Mouse (Mus musculus) kidney, adult 18-20 months (tissue): ENCODE measurements at regions not wholly inside any gene's neighbourhood (a gene's known extent, or its start where the extent isn't known, plus 50 kb on each side); places are given as distances from the start of the nearest gene placed in this dataset.

ENCODE experiments used
- DNase-seq: peaks from one replicate; pipeline ENCODE4 v3.0.0; 2021

- no peak for DNase-seq
Measured at GRCm38 (mm10) chr9:41479085-41479484, 317.6 kb upstream of the Ubash3b start.

DNA sequence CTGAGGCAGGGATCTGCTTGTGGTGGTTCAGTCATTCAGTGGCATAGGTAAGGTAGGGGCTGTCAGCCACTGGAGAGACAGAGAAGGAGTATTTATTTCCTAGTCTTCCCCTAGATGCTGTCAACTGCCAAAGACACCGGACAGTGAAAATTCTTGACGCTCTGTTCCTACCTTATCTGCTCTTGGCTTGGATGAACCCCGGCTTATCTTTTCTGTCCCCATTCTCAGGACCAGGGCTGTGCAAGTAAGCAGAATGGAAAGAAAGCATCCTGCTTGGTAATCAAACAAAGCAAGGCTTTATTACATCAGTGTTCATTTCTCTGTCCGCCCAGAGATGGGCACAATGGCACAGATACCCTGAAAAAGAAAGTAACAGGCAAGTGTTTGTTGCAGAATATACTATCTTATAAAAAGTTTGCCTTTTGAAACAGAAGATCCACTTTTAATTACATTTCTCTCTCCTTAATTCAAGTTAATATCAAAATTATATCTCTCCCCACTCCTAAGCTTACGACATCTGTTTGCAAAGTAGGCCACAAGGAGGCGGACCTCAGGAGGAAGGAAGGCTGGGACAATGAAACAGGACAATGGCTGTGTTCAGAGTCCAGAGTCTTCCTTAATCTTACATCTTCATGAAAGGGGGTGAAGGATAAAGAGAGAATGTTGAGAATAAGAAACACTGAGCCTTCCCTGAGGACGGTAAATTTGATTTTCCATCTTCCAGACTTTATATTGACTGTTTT is 316.8 kb upstream of the Ubash3b start:
- DNase-seq, result no peak

DNA sequence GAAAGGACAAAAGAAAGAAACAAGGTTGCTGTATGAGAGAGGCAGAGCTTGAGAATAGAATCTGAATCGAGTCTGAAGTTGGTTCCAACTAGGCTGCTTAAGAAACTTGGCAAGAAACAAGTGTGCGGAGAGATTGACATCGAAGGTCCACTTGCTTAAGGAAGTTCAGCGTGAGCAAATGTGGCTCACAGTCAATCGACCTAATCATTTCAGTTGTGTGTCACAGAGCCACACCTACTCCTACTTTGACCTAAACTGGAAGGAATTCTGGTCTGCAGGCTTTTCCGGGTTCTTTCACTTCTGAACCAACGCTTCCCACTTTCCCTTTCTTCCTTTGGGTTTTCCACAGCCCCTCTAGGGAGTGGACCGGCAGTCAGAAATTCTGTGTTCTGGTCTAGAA is 313.8 kb upstream of the Ubash3b start:
- DNase-seq, result no peak

- DNase-seq, result no peak
Measured at GRCm38 (mm10) chr9:41474945-41475297, 313.4 kb upstream of the Ubash3b start.

GRCm38 (mm10) chr9:41474244-41474944 is 312.9 kb upstream of the Ubash3b start:
- DNase-seq, result peak; percentile 80

DNA sequence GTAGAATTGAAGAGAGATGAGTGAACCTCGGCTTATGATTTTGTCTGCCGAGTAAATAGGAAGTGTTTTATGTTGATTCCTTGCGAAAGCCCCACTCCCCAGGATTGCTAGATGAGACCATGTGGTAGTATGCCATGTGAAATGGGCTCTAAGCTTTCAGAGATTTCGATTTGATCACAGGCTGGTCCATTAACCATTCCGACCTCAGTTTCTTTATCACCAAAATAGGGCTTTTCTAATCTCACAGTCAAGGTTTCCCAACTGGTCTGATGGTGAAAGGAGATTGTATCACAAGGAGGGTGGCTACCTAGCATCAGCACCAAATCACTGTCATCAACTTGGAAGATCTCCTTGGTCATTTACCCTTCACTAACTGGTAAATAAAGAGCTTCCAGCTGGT is 312.0 kb upstream of the Ubash3b start:
- DNase-seq, result no peak

- no peak for DNase-seq
Measured at GRCm38 (mm10) chr9:41471345-41471744, 309.8 kb upstream of the Ubash3b start.

DNA sequence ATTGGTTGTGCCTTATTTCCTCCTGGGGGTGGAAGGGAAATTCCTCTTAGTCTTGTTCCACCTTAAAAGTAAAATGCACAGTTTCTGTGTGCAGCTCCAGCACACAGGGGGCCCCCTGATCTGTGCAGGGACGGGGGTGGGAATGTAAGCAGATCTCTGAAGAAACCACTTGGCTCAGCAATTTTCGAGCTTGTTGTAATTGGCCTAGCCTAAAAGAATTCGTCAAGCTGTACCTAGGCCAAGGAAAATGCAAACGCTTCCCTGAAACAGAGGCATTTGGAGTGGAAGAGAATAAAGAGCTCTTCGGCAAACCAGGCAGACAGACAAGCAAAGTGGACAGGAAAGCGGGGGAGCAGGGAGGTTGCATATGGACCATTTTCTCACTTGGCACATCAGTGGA is 308.5 kb upstream of the Ubash3b start:
- DNase-seq, result no peak

DNA sequence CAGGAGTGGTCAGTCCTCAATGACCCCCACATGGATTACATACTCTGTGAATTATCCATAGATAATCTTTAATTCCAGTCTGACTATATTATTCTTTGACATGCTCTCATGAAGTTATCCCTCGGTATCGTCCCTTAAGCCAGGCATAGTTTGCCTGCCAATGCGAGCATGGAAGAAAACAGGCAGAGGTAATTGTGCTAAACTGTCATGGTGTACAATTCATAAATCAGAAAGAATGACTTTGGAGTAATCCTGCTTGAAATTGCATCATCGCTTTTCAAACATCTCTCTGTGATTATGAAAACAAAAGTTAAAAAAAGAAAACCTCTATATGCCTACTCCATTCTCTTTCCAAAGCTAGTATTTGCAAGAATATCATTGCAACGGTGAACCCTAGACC is 307.9 kb upstream of the Ubash3b start:
- no peak for DNase-seq

GRCm38 (mm10) chr9:41464057-41464685 is 302.7 kb upstream of the Ubash3b start:
- DNase-seq, result no peak

GRCm38 (mm10) chr9:41461742-41462141 is 300.2 kb upstream of the Ubash3b start:
- DNase-seq, result peak; percentile 87

GRCm38 (mm10) chr9:41460709-41461108 is 299.2 kb upstream of the Ubash3b start:
- no peak for DNase-seq

DNA sequence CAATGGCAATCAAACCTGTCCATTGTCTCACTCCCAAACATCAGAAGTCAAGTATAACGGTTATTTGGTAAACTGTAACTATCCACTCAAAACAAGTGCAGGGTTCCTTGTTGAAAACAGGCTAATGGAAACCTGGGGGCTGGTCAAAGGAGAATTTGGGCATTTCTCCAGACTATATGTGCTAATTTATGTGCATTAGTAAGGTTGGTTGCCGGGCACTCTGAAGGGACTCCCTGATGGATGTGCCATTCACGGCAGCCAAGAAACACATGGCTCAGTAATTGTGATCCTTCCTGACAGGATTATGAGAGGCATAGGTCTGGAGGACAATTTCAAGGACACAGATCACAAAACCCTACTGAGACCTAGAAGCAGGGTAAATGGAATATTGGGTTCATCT is 295.5 kb upstream of the Ubash3b start:
- no peak for DNase-seq

GRCm38 (mm10) chr9:41451738-41452137 is 290.2 kb upstream of the Ubash3b start:
- no peak for DNase-seq

GRCm38 (mm10) chr9:41449233-41449632 is 287.7 kb upstream of the Ubash3b start:
- no peak for DNase-seq

- no peak for DNase-seq
Measured at GRCm38 (mm10) chr9:41447902-41448301, 286.4 kb upstream of the Ubash3b start.

- peak; percentile 27 for DNase-seq
Measured at GRCm38 (mm10) chr9:41447211-41447875, 285.8 kb upstream of the Ubash3b start.

- DNase-seq, result no peak
Measured at GRCm38 (mm10) chr9:41446431-41447203, 285.1 kb upstream of the Ubash3b start.

- no peak for DNase-seq
Measured at GRCm38 (mm10) chr9:41442418-41442817, 280.9 kb upstream of the Ubash3b start.

GRCm38 (mm10) chr9:41439979-41440378 is 278.5 kb upstream of the Ubash3b start:
- DNase-seq, result no peak

DNA sequence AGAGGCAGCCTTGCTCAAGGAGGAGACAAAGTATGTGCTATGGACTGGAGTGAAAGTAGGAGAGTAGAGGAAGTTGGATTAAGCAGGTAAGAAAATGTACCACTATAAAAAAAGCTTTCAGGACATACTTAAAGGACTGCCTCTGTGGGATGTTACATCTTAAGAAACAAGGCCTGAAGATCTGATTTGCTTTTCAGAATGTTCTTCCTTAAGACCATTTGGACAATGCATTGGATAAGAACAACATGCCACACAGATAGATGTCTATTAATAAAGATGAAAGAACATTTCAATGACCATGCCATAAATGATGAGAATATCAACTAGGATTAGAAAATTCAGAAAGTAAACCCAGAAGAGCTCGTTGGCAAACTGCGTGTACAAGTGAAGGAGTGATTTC is 276.6 kb upstream of the Ubash3b start:
- DNase-seq, result no peak

- DNase-seq, result no peak
Measured at GRCm38 (mm10) chr9:41430391-41431343, 269.2 kb upstream of the Ubash3b start.
